Mouse (Mus musculus) CD4-positive, CD25-positive, alpha-beta regulatory T cell (primary cell): ENCODE results near the gene Sgcg. TPM values are rescaled to one million over a fixed set of nuclear protein-coding genes. Genes with fewer than 3 reads are reported as not detected.

Source experiments
- polyA plus RNA-seq: library from polyadenylated mRNA; unstranded; fragments of 100-300 nt; shearing (Covaris generic); gene quantifications from one replicate; pipeline ENCODE4 v1.2.1, GENCODE M21; 2017

Gene Sgcg
- not detected for polyA plus RNA-seq

DNA sequence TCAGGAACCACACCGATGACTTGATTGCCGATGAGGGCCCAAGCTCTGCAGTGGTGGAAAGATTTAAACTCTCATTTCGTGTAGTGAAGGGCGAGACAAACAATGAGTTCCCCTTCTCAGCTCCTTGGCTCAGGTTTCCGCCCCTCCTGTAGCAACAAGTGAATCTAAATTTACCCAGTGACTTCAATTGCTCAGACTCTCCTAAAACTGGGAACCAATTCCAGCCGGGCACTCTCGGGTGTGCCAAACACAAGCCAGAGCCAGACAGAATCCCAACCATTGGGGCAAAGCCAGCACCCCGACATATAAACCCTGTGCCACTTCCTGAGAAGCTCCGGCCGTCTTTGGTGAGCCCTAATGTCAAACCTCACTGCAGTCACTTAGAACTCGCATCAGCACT is at the start of gene Sgcg:
Gene Sgcg (minus strand): TSS at position 139 of the 400 bp plus-strand sequence.

Other genes with a start within 250 kb of the Sgcg start
- 0.05 TPM for gene Tnfrsf19, start 212.0 kb downstream of the Sgcg start, polyA plus RNA-seq
- gene Sacs, start 120.0 kb downstream of the Sgcg start, polyA plus RNA-seq: 11.3 TPM
- 0.50 TPM for gene Arl11, start 51.3 kb upstream of the Sgcg start, polyA plus RNA-seq
- 17.7 TPM for gene Ebpl, start 101.9 kb upstream of the Sgcg start, polyA plus RNA-seq
- gene Kpna3, start 181.4 kb upstream of the Sgcg start, polyA plus RNA-seq: 40.6 TPM